Mouse (Mus musculus) spleen, postnatal 36 days (tissue): ENCODE measurements around the gene Gm20662.
"Not testable (repeated sequence)": the region's sequence is repeated elsewhere in the genome, so short reads cannot be mapped to it uniquely, and the experiment has no call there.

Experiments
- DNase-seq, 2 experiments: peaks; one replicate each; pipeline ENCODE4 v3.0.0; 2022; ENCODE audit warnings: low spot score in 2 of 2, mixed read lengths in 1 of 2

Gm20662 gene

GRCm38 (mm10) chr9:108010385-108010784, 14.2 kb downstream of the Gm20662 start:
- no peak for DNase-seq

GRCm38 (mm10) chr9:108013577-108013976, 17.4 kb downstream of the Gm20662 start:
- not testable (repeated sequence) for DNase-seq

- DNase-seq, result no peak
Observed at GRCm38 (mm10) chr9:108017127-108017526, 21.0 kb downstream of the Gm20662 start.

GRCm38 (mm10) chr9:108020741-108021140, 24.6 kb downstream of the Gm20662 start:
- no peak for DNase-seq

- DNase-seq, result no peak
Observed at GRCm38 (mm10) chr9:108023216-108023615, 27.1 kb downstream of the Gm20662 start.

GRCm38 (mm10) chr9:108026584-108026983, 30.4 kb downstream of the Gm20662 start:
- no peak for DNase-seq

GRCm38 (mm10) chr9:108027867-108028266, 31.7 kb downstream of the Gm20662 start:
- no peak for DNase-seq

- no peak for DNase-seq
Observed at GRCm38 (mm10) chr9:108032126-108032525, 36.0 kb downstream of the Gm20662 start.

GRCm38 (mm10) chr9:108035331-108036156, 39.4 kb downstream of the Gm20662 start:
- peak in 1 of 2 experiments; percentile 9 for DNase-seq

GRCm38 (mm10) chr9:108044751-108045492, 48.8 kb downstream of the Gm20662 start:
- DNase-seq, result no peak

- no peak for DNase-seq
Observed at GRCm38 (mm10) chr9:108046582-108046981, 50.4 kb downstream of the Gm20662 start.

GRCm38 (mm10) chr9:108047601-108048565, 51.7 kb downstream of the Gm20662 start:
- DNase-seq, result no peak

- no peak for DNase-seq
Observed at GRCm38 (mm10) chr9:108048566-108048955, 52.4 kb downstream of the Gm20662 start.

- peak; percentile 98 for DNase-seq
Observed at GRCm38 (mm10) chr9:108049016-108049455, 52.9 kb downstream of the Gm20662 start, which contains the start of gene Gmppb. Gmppb (plus strand) TSS chr9:108049242.

GRCm38 (mm10) chr9:108049561-108050251, 53.6 kb downstream of the Gm20662 start:
- no peak for DNase-seq

- no peak for DNase-seq
Observed at GRCm38 (mm10) chr9:108051184-108051930, 55.2 kb downstream of the Gm20662 start.

- DNase-seq, result no peak
Observed at GRCm38 (mm10) chr9:108051931-108052220, 55.7 kb downstream of the Gm20662 start.

- DNase-seq, result no peak
Observed at GRCm38 (mm10) chr9:108052411-108052810, 56.3 kb downstream of the Gm20662 start.

GRCm38 (mm10) chr9:108052885-108053664, 56.9 kb downstream of the Gm20662 start, which contains the start of gene Amigo3:
Amigo3 (plus strand) TSS chr9:108053159.
- peak; percentile 92 to 94 for DNase-seq
